Mouse (Mus musculus) MEL (cell line): Measurements from ENCODE around the gene Cmtr2.

Experiments
- CTCF ChIP-seq, 3 experiments: IDR thresholded peaks in 2 of 3; conservative IDR thresholded peaks in 1 of 3; 2 replicates each; pipeline ENCODE4 v1.5.1; 2011 to 2012; ENCODE audit warnings: low read length in 3 of 3, low read depth in 2 of 3, mild to moderate bottlenecking in 2 of 3, improper control_type of control experiment in 1 of 3, inconsistent platforms in 1 of 3, mixed read lengths in 1 of 3, moderate library complexity in 1 of 3; ENCODE audit not compliant: control insufficient read depth in 1 of 3, insufficient read depth in 1 of 3, poor library complexity in 1 of 3, severe bottlenecking in 1 of 3
- JUND ChIP-seq: IDR thresholded peaks from 2 replicates; pipeline ENCODE4 v1.6.1; 2011; ENCODE audit warnings: low read depth, mild to moderate bottlenecking, improper control_type of control experiment, low read length
- POLR2A ChIP-seq, 2 experiments: IDR thresholded peaks; 2 replicates each; pipeline ENCODE4 v1.6.1; 2011 to 2012; ENCODE audit warnings: low read length in 2 of 2, mild to moderate bottlenecking in 2 of 2, control low read depth in 1 of 2, improper control_type of control experiment in 1 of 2, low read depth in 1 of 2, moderate library complexity in 1 of 2; ENCODE audit not compliant: control insufficient read depth in 1 of 2, insufficient read depth in 1 of 2, poor library complexity in 1 of 2

- no peak for TF ChIP-seq JUND
- TF ChIP-seq CTCF (IDR thresholded peaks at IDR 0.05 in 2 of 3, conservative IDR thresholded peaks at IDR 0.05 in 1 of 3; ENCODE audit: control insufficient read depth in 1 of 3, insufficient read depth in 1 of 3, low read depth in 2 of 3, low read length in 3 of 3, poor library complexity in 1 of 3, severe bottlenecking in 1 of 3): no peak
- TF ChIP-seq POLR2A (IDR thresholded peaks at IDR 0.05; ENCODE audit: control insufficient read depth in 1 of 2, insufficient read depth in 1 of 2, low read depth in 1 of 2, low read length in 2 of 2, poor library complexity in 1 of 2): no peak
Observed at GRCm38 (mm10) chr8:110270659-110271058, 55.2 kb downstream of the Cmtr2 start.
